Mouse (Mus musculus) liver, postnatal 0 days (tissue): ENCODE results near the gene Fam89b. TPM values are rescaled to one million over a fixed set of nuclear protein-coding genes. Genes with fewer than 3 reads are reported as not detected.

Experiments
- ATAC-seq: fragments of 200-750 bp; cut with Nextera tagmentation; 2 replicates; pipeline ENCODE4 v1.8.0; 2017; ENCODE audit warnings: mild to moderate bottlenecking, moderate library complexity
- DNase-seq: peaks from one replicate; pipeline ENCODE4 v3.0.0-alpha.2; 2016
- H3K27ac ChIP-seq: fragments of 300-500 bp; sonication (generic); 2 replicates; pipeline ENCODE4 v1.5.1; 2014; ENCODE audit warnings: antibody characterized with exemption, moderate library complexity, mild to moderate bottlenecking, low read depth
- H3K27me3 ChIP-seq: fragments of 300-500 bp; sonication (generic); 2 replicates; pipeline ENCODE4 v1.6.1; 2014; ENCODE audit warnings: low read length, control low read depth, mixed read lengths; ENCODE audit not compliant: insufficient read depth
- H3K36me3 ChIP-seq: fragments of 300-500 bp; sonication (generic); replicated peaks from 2 replicates; pipeline ENCODE4 v1.6.1; 2014; ENCODE audit warnings: mild to moderate bottlenecking, control low read depth, low read length, moderate library complexity, mixed read lengths; ENCODE audit not compliant: insufficient read depth
- H3K4me1 ChIP-seq: fragments of 300-500 bp; sonication (generic); 2 replicates; pipeline ENCODE4 v1.6.1; 2014; ENCODE audit warnings: antibody characterized with exemption, mild to moderate bottlenecking, control low read depth; ENCODE audit not compliant: insufficient read depth
- H3K4me2 ChIP-seq: fragments of 300-500 bp; sonication (generic); 2 replicates; pipeline ENCODE4 v1.6.1; 2014; ENCODE audit warnings: low read depth, mild to moderate bottlenecking, low read length, moderate library complexity, mixed read lengths
- H3K4me3 ChIP-seq: fragments of 300-500 bp; sonication (generic); 2 replicates; pipeline ENCODE4 v1.5.1; 2014; ENCODE audit warnings: low read depth, low read length
- H3K9ac ChIP-seq: fragments of 300-500 bp; sonication (generic); replicated peaks from 2 replicates; pipeline ENCODE4 v1.6.1; 2014; ENCODE audit warnings: mild to moderate bottlenecking, moderate library complexity
- H3K9me3 ChIP-seq: fragments of 300-500 bp; sonication (generic); 2 replicates; pipeline ENCODE4 v1.6.1; 2016; ENCODE audit warnings: mild to moderate bottlenecking, control low read depth, low read length, mixed read lengths
- CTCF ChIP-seq: sonication (generic); IDR thresholded peaks from 2 replicates; pipeline ENCODE4 v1.5.1; 2016; ENCODE audit warnings: antibody characterized with exemption, low read depth
- EP300 ChIP-seq: IDR thresholded peaks from 2 replicates; pipeline ENCODE4 v1.6.1; 2016; ENCODE audit warnings: antibody characterized with exemption, low read depth, mild to moderate bottlenecking
- WGBS: fragments of 180-500 bp; shearing (Covaris S2); extraction: QIAGEN DNeasy Blood & Tissue Kit; methylation state at CpG from one replicate; pipeline ENCODE4 v1.1.7; 2014; ENCODE audit not compliant: insufficient replicate concordance; 5-methylcytosine and 5-hydroxymethylcytosine counted together
- microRNA-seq: library from miRNA; unstranded; fragments of <30 nt; microRNA quantifications from one replicate; pipeline ENCODE4, GENCODE M21; 2016
- polyA plus RNA-seq: library from polyadenylated mRNA; unstranded; fragments of >200 nt; fragmentation: Nextera tagmentation; extraction: Ambion mirVana; gene quantifications from 2 replicates; pipeline ENCODE4 v1.2.1, GENCODE M21; 2015

Fam89b gene
- polyA plus RNA-seq, 1 experiment from 2014 or later, result 28.9 TPM

GRCm38 (mm10) chr19:5684985-5685384, 44.5 kb downstream of the Fam89b start:
- DNase-seq (no peak), ATAC-seq (no peak)
- TF ChIP-seq EP300 (no peak), CTCF (no peak)
- Histone ChIP-seq H3K9ac (no peak overlapping the region), H3K36me3 (peaks cover 58% of the 10 kb centered on the region), H3K27me3 (no peaks in the 10 kb centered on the region), H3K4me3 (no peak overlapping the region), H3K27ac (no peak overlapping the region), H3K4me2 (no peak overlapping the region), H3K4me1 (peaks cover 9% of the 10 kb centered on the region), H3K9me3 (no peaks in the 10 kb centered on the region)
- 90% methylated on average over 12 of the region's 13 CpGs for WGBS

GRCm38 (mm10) chr19:5684236-5684635, 45.2 kb downstream of the Fam89b start:
- Histone ChIP-seq H3K27ac (no peak overlapping the region), H3K4me2 (no peak overlapping the region), H3K9me3 (no peaks in the 10 kb centered on the region), H3K27me3 (no peaks in the 10 kb centered on the region), H3K4me3 (no peak overlapping the region), H3K9ac (no peak overlapping the region), H3K4me1 (peaks cover 9% of the 10 kb centered on the region), H3K36me3 (peaks cover 65% of the 10 kb centered on the region)
- no peak for TF ChIP-seq CTCF
- TF ChIP-seq EP300, result no peak
- WGBS, result 91% methylated on average over 12 of the region's 12 CpGs
- DNase-seq, result no peak
- no peak for ATAC-seq

- TF ChIP-seq CTCF, result no peak
- TF ChIP-seq EP300, result no peak
- Histone ChIP-seq H3K27ac (no peak overlapping the region), H3K27me3 (no peaks in the 10 kb centered on the region)
Observed at GRCm38 (mm10) chr19:5680432-5680831, 49.0 kb downstream of the Fam89b start.

More at GRCm38 (mm10) chr19:5680432-5680831, 49.0 kb downstream of the Fam89b start:
- H3K36me3 ChIP-seq, result peaks cover 89% of the 10 kb centered on the region
- no peak overlapping the region for H3K9ac ChIP-seq
- no peak overlapping the region for H3K4me2 ChIP-seq
- no peaks in the 10 kb centered on the region for H3K9me3 ChIP-seq
- no peak for DNase-seq
- no peak overlapping the region for H3K4me3 ChIP-seq
- WGBS, result 86% methylated on average over 4 of the region's 4 CpGs
- no peak for ATAC-seq
- no peaks in the 10 kb centered on the region for H3K4me1 ChIP-seq

Small RNAs within 50 kb of the gene (microRNA-seq; reads per million reads assigned to microRNA genes)
- not detected for gene Mir6987

Other genes with a start within 250 kb of the Fam89b start
- gene Mus81, start 241.3 kb downstream of the Fam89b start, polyA plus RNA-seq, result 8.6 and 11.9 TPM in 2 replicates
- 841 and 843 TPM in 2 replicates for gene Cfl1, start 239.2 kb downstream of the Fam89b start, polyA plus RNA-seq
- gene 1700020D05Rik, start 225.9 kb downstream of the Fam89b start, polyA plus RNA-seq, result not detected in 2 replicates
- gene Snx32, start 219.1 kb downstream of the Fam89b start, polyA plus RNA-seq, result 2.6 and 3.0 TPM in 2 replicates
- 0.06 TPM in 1 of 2 replicates, not detected in the other for gene Ovol1, start 169.0 kb downstream of the Fam89b start, polyA plus RNA-seq
- gene Ap5b1, start 161.6 kb downstream of the Fam89b start, polyA plus RNA-seq, result 3.1 and 3.4 TPM in 2 replicates
- gene Rnaseh2c, start 127.8 kb downstream of the Fam89b start, polyA plus RNA-seq, result 78.4 and 79.1 TPM in 2 replicates
- 15.1 and 15.8 TPM in 2 replicates for gene Kat5, start 119.4 kb downstream of the Fam89b start, polyA plus RNA-seq
- 21.3 and 22.6 TPM in 2 replicates for gene Rela, start 92.2 kb downstream of the Fam89b start, polyA plus RNA-seq
- gene Sipa1, start 65.9 kb downstream of the Fam89b start, polyA plus RNA-seq, result 14.1 and 15.3 TPM in 2 replicates
- 10.4 and 12.5 TPM in 2 replicates for gene Map3k11, start 40.9 kb downstream of the Fam89b start, polyA plus RNA-seq
- 5.2 and 5.6 TPM in 2 replicates for gene Pcnx3, start 40.7 kb downstream of the Fam89b start, polyA plus RNA-seq
- 0.17 and 0.18 TPM in 2 replicates for gene Kcnk7, start 25.3 kb downstream of the Fam89b start, polyA plus RNA-seq
- 38.5 and 42.5 TPM in 2 replicates for gene Ehbp1l1, start 3.3 kb downstream of the Fam89b start, polyA plus RNA-seq
- 1.3 and 1.4 TPM in 2 replicates for gene Ltbp3, start 11.3 kb upstream of the Fam89b start, polyA plus RNA-seq
- gene Scyl1, start 41.8 kb upstream of the Fam89b start, polyA plus RNA-seq, result 16.9 and 17.0 TPM in 2 replicates
- gene Frmd8, start 145.6 kb upstream of the Fam89b start, polyA plus RNA-seq, result 8.5 and 9.0 TPM in 2 replicates
- 8.4 and 9.1 TPM in 2 replicates for gene Slc25a45, start 148.2 kb upstream of the Fam89b start, polyA plus RNA-seq
- gene Tigd3, start 164.5 kb upstream of the Fam89b start, polyA plus RNA-seq, result 1.5 and 1.7 TPM in 2 replicates
- 28.1 and 32.6 TPM in 2 replicates for gene Dpf2, start 183.4 kb upstream of the Fam89b start, polyA plus RNA-seq
- gene Cdc42ep2, start 195.2 kb upstream of the Fam89b start, polyA plus RNA-seq, result 3.0 TPM in 2 replicates
- 19.2 and 21.5 TPM in 2 replicates for gene Pola2, start 234.5 kb upstream of the Fam89b start, polyA plus RNA-seq